Mouse (Mus musculus) cerebellum, adult 2 months (tissue): ENCODE data around the gene Surf2.

ENCODE experiments used
- CTCF ChIP-seq: fragments of 200-500 bp; IDR thresholded peaks from 2 replicates; pipeline ENCODE4 v1.5.1; 2011; ENCODE audit warnings: low read depth, mild to moderate bottlenecking, control low read depth, low read length, moderate library complexity, borderline replicate concordance; ENCODE audit not compliant: insufficient read depth
- POLR2A ChIP-seq: fragments of 200-500 bp; IDR thresholded peaks from 2 replicates; pipeline ENCODE4 v1.6.1; 2011; ENCODE audit warnings: low read length, control low read depth, borderline replicate concordance; ENCODE audit not compliant: insufficient read depth

DNA sequence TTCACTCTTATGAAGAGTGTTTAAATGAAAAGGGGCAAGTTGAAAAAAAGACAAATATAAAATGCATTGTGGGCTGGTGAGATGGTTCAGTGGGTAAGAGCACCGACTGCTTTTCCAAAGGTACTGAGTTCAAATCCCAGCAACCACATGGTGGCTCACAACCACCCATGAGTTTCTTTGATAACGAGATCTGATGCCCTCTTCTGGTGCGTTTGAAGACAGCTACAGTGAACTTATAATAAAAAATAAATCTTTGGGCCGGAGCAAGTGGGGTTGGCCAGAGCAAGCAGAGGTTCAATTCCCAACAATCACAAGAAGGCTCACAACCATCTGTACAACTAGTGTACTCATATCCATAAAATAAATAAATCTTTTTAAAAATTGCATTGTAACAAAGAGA, 20.3 kb upstream of the Surf2 start:
- TF ChIP-seq CTCF (no peak), POLR2A (no peak)
